18 mouse cellular contexts compared by ENCODE assay signal in the genomic region with DNA sequence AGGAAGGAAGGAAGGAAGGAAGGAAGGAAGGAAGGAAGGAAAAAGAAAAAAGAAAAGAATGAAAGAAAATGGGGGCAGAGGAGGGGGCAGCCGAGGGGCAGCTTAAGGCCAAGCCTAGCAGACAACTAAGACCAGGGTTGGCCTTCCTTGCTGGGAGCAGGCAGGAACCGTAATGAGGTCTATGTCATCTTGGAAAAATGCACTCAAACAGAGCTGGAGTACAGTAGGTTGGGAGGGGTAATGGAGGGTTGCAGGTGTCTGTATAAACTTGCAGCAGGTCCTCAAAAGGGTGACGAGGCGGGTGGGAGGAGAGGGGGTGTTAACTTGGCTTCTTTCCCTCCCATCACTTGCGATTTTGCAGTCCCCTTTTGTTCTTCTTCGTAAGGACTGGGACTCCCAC. TPM values are rescaled to one million over a fixed set of nuclear protein-coding genes. Genes with fewer than 3 reads are reported as not detected.
DNase-seq lines count a peak whose midpoint lies in the region; ATAC-seq and TF ChIP-seq lines count a peak whose summit lies in the region.
"Had no signal": no experiment of that assay in that cellular context is flagged by ENCODE, and none has a peak within 500 bp of the region (broad histone marks: within the 10 kb centered on the region; RNA-seq: fewer than 3 reads in every experiment).

No protein-coding gene starts in this region.

- no peaks in the 10 kb centered on the region for H3K9me3 ChIP-seq in heart, postnatal 0 days (replicated peaks; ENCODE audit: control insufficient read depth, low read length)
- no peaks in the 10 kb centered on the region for H3K9me3 ChIP-seq in lung, postnatal 0 days (ENCODE audit: low read length)
- H3K9me3 ChIP-seq in embryonic facial prominence, embryonic 14.5 days (ENCODE audit: control insufficient read depth, low read length): no peaks in the 10 kb centered on the region
- H3K9me3 ChIP-seq in stomach, postnatal 0 days (ENCODE audit: control insufficient read depth, low read length): no peaks in the 10 kb centered on the region
- H3K9me3 ChIP-seq: hindbrain, embryonic 15.5 days; neural tube, embryonic 13.5 days had no signal

- H3K4me2 ChIP-seq in heart, postnatal 0 days (ENCODE audit: low read depth, low read length): peak overlapping the region; percentile 74; the same call in 1 of the 2 replicates
- no peak overlapping the region for H3K4me2 ChIP-seq in lung, postnatal 0 days (replicated peaks; ENCODE audit: low read depth, low read length)
- H3K4me2 ChIP-seq in embryonic facial prominence, embryonic 14.5 days (ENCODE audit: low read depth, low read length): 0 out of 2 replicates have a peak overlapping the region, but pooled peaks have one; percentile 64
- no peak overlapping the region for H3K4me2 ChIP-seq in stomach, postnatal 0 days (replicated peaks; ENCODE audit: low read depth)

- 41% methylated on average over 6 of the region's 6 CpGs for WGBS in heart, postnatal 0 days
- 15% methylated on average over 5 of the region's 6 CpGs for WGBS in lung, postnatal 0 days
- WGBS in embryonic facial prominence, embryonic 14.5 days: 34% methylated on average over 5 of the region's 6 CpGs
- WGBS in stomach, postnatal 0 days: 44% methylated on average over 6 of the region's 6 CpGs

- TF ChIP-seq CTCF in heart, postnatal 0 days (IDR thresholded peaks at IDR 0.05; ENCODE audit: low read depth): no peak
- no peak for TF ChIP-seq CTCF in lung, postnatal 0 days (IDR thresholded peaks at IDR 0.05)
- TF ChIP-seq CTCF in stomach, postnatal 0 days (IDR thresholded peaks at IDR 0.05; ENCODE audit: low read depth): no peak

- H3K4me1 ChIP-seq in heart, postnatal 0 days (ENCODE audit: control insufficient read depth, insufficient read depth): no peaks in the 10 kb centered on the region
- H3K4me1 ChIP-seq in lung, postnatal 0 days (ENCODE audit: insufficient read depth, low read depth, low read length): no peaks in the 10 kb centered on the region
- H3K4me1 ChIP-seq in embryonic facial prominence, embryonic 14.5 days (ENCODE audit: control insufficient read depth, insufficient read depth, low read length): peaks cover 3% of the 10 kb centered on the region; the same call in 1 of the 2 replicates
- H3K4me1 ChIP-seq in stomach, postnatal 0 days (replicated peaks; ENCODE audit: control insufficient read depth, insufficient read depth): no peaks in the 10 kb centered on the region

- H3K4me3 ChIP-seq in heart, postnatal 0 days (ENCODE audit: low read depth, low read length): no peak overlapping the region
- H3K4me3 ChIP-seq in lung, postnatal 0 days (ENCODE audit: low read depth, low read length): no peak overlapping the region
- H3K4me3 ChIP-seq in embryonic facial prominence, embryonic 14.5 days (ENCODE audit: low read depth, low read length): no peak overlapping the region
- H3K4me3 ChIP-seq in stomach, postnatal 0 days (ENCODE audit: low read depth, low read length): no peak overlapping the region
- H3K4me3 ChIP-seq: neural tube, embryonic 13.5 days had no signal

- H3K9ac ChIP-seq in heart, postnatal 0 days (replicated peaks; ENCODE audit: low read depth, low read length): no peak overlapping the region
- H3K9ac ChIP-seq in lung, postnatal 0 days (replicated peaks; ENCODE audit: low read depth): no peak overlapping the region
- H3K9ac ChIP-seq in embryonic facial prominence, embryonic 14.5 days (ENCODE audit: low read depth, low read length): no peak overlapping the region
- H3K9ac ChIP-seq in stomach, postnatal 0 days (ENCODE audit: low read length): no peak overlapping the region
- H3K9ac ChIP-seq: hindbrain, embryonic 15.5 days; liver, postnatal 0 days; neural tube, embryonic 13.5 days had no signal

- DNase-seq in heart, postnatal 0 days (ENCODE audit: low spot score): no peak
- no peak for DNase-seq in heart, adult 11 months
- peak; percentile 37 for DNase-seq in lung, postnatal 0 days (ENCODE audit: low spot score)
- no peak for DNase-seq in lung, postnatal 36 days
- DNase-seq in embryonic facial prominence, embryonic 14.5 days (ENCODE audit: low spot score): peak; percentile 55
- peak; percentile 15 for DNase-seq in stomach, postnatal 0 days (ENCODE audit: low spot score)
- DNase-seq: adrenal gland, postnatal 25 days; cerebellum, adult 8-10 months; gastrocnemius, postnatal 14 days; kidney, adult 11 months; kidney, postnatal 14 days; liver; liver, postnatal 0 days; thymus, adult 2 months had no signal

- 0 out of 2 replicates have a peak, but pooled peaks cover 5% of the 10 kb centered on the region for H3K27me3 ChIP-seq in heart, postnatal 0 days (ENCODE audit: control insufficient read depth, insufficient read depth, low read length)
- H3K27me3 ChIP-seq in lung, postnatal 0 days (replicated peaks; ENCODE audit: insufficient read depth, low read length): no peaks in the 10 kb centered on the region; the same call in 1 of the 2 replicates
- H3K27me3 ChIP-seq in embryonic facial prominence, embryonic 14.5 days (replicated peaks; ENCODE audit: control insufficient read depth, insufficient read depth, low read length): peaks cover 56% of the 10 kb centered on the region
- H3K27me3 ChIP-seq in stomach, postnatal 0 days (ENCODE audit: control insufficient read depth, insufficient read depth, low read length): no peaks in the 10 kb centered on the region

- H3K27ac ChIP-seq in heart, postnatal 0 days (ENCODE audit: low read depth): no peak overlapping the region
- no peak overlapping the region for H3K27ac ChIP-seq in lung, postnatal 0 days (ENCODE audit: low read length)
- no peak overlapping the region for H3K27ac ChIP-seq in embryonic facial prominence, embryonic 14.5 days (replicated peaks; ENCODE audit: low read depth, low read length)
- H3K27ac ChIP-seq in stomach, postnatal 0 days (replicated peaks): no peak overlapping the region
- H3K27ac ChIP-seq: hindbrain, embryonic 15.5 days; neural tube, embryonic 13.5 days had no signal

- H3K36me3 ChIP-seq in heart, postnatal 0 days (replicated peaks; ENCODE audit: control insufficient read depth, insufficient read depth, low read length): no peaks in the 10 kb centered on the region
- H3K36me3 ChIP-seq in lung, postnatal 0 days (ENCODE audit: insufficient read depth, low read length): no peaks in the 10 kb centered on the region
- no peaks in the 10 kb centered on the region for H3K36me3 ChIP-seq in embryonic facial prominence, embryonic 14.5 days (ENCODE audit: control insufficient read depth, insufficient read depth, low read length)
- no peaks in the 10 kb centered on the region for H3K36me3 ChIP-seq in stomach, postnatal 0 days (ENCODE audit: control insufficient read depth, insufficient read depth, low read length)
- H3K36me3 ChIP-seq: hindbrain, embryonic 15.5 days; neural tube, embryonic 13.5 days had no signal

- ATAC-seq in heart, postnatal 0 days (ENCODE audit: insufficient read depth, low read depth): no peak
- peak; percentile 72 for ATAC-seq in lung, postnatal 0 days
- ATAC-seq in embryonic facial prominence, embryonic 14.5 days (ENCODE audit: low read depth): peak; percentile 64
- ATAC-seq in stomach, postnatal 0 days (ENCODE audit: low FRiP score, low TSS enrichment): no peak
- no peak for ATAC-seq in activated CD4-positive, CD25-positive, alpha-beta regulatory T cell, adult 4 months
- ATAC-seq: liver, postnatal 0 days had no signal

- no peak for TF ChIP-seq EP300 in heart, postnatal 0 days (IDR thresholded peaks at IDR 0.05; ENCODE audit: low read depth)
- TF ChIP-seq EP300 in lung, postnatal 0 days (IDR thresholded peaks at IDR 0.05): no peak
- no peak for TF ChIP-seq EP300 in stomach, postnatal 0 days (optimal IDR thresholded peaks at IDR 0.05)

RNA-seq across cellular contexts. Expression of a gene that starts 1.9 kb away (rescaled TPM):
- 1.3 and 9.0 TPM in 2 replicates for total RNA-seq in heart, postnatal 0 days (2014; rRNA removed; ENCODE audit: low replicate concordance)
- polyA plus RNA-seq in heart, postnatal 0 days (2015; fragmentation: Nextera tagmentation; extraction: Ambion mirVana): 6.4 and 6.8 TPM in 2 replicates
- 0.11 and 0.13 TPM in 2 replicates for polyA plus RNA-seq in lung, postnatal 0 days (2015; fragmentation: Nextera tagmentation; extraction: Ambion mirVana)
- polyA plus RNA-seq in embryonic facial prominence, embryonic 14.5 days (2014; fragmentation: Nextera tagmentation; extraction: Ambion mirVana): 0.97 and 1.2 TPM in 2 replicates
- polyA plus RNA-seq in stomach, postnatal 0 days (2015; fragmentation: Nextera tagmentation; extraction: Ambion mirVana): 0.77 and 1.5 TPM in 2 replicates
- under 1 TPM in 1 of 2 experiments, not detected in 1; 0.20 TPM for polyA plus RNA-seq in activated CD4-positive, CD25-positive, alpha-beta regulatory T cell, adult 4 months (2017; shearing (Covaris generic))
- total RNA-seq: adrenal gland, postnatal 25 days had no signal
- polyA plus RNA-seq: hindbrain, embryonic 15.5 days; liver, postnatal 0 days; neural tube, embryonic 13.5 days; small intestine, adult 2 months had no signal

Comparison
In these comparisons a context has a peak if more than half of its experiments do, and no peak if none do; other contexts are left out.
1. DNase-seq: peak in lung, postnatal 0 days (single experiment), embryonic facial prominence, embryonic 14.5 days (single experiment) and stomach, postnatal 0 days (single experiment); none in heart, postnatal 0 days (single experiment), heart, adult 11 months (single experiment) and lung, postnatal 36 days (single experiment).
2. ATAC-seq: peak in lung, postnatal 0 days (single experiment) and embryonic facial prominence, embryonic 14.5 days (single experiment); none in heart, postnatal 0 days (single experiment), stomach, postnatal 0 days (single experiment) and activated CD4-positive, CD25-positive, alpha-beta regulatory T cell, adult 4 months (single experiment).
3. H3K4me2 ChIP-seq: peak in heart, postnatal 0 days (single experiment) and embryonic facial prominence, embryonic 14.5 days (single experiment); none in lung, postnatal 0 days (single experiment) and stomach, postnatal 0 days (single experiment).